Mouse (Mus musculus): Measurements from ENCODE around the gene Dync1i1.

GRCm38 (mm10) chr6:5808008-5808421, 82.6 kb downstream of the Dync1i1 start:
- TF ChIP-seq POLR2A (IDR thresholded peaks at IDR 0.05; ENCODE audit: borderline replicate concordance, extremely low read depth, low read depth, low read length) (no peak), CTCF (IDR thresholded peaks at IDR 0.05; ENCODE audit: insufficient read depth, low read length) (no peak)

Data from lung, adult 2 months (tissue).